27 mouse cellular contexts compared by ENCODE assay signal in genomic region chr15:56518379-56518778, GRCm38 (mm10).
DNase-seq lines count a peak whose midpoint lies in the region; ATAC-seq lines count a peak whose summit lies in the region.
"Had no signal": no experiment of that assay in that cellular context is flagged by ENCODE, and none has a peak within 500 bp of the region (broad histone marks: within the 10 kb centered on the region; RNA-seq: fewer than 3 reads in every experiment).

No protein-coding gene starts in this region.

- H3K4me2 ChIP-seq in embryonic facial prominence, embryonic 14.5 days (ENCODE audit: low read depth, low read length), result no peak overlapping the region
- no peak overlapping the region for H3K4me2 ChIP-seq in kidney, embryonic 16.5 days (replicated peaks; ENCODE audit: low read depth, low read length)
- H3K4me2 ChIP-seq in neural tube, embryonic 14.5 days (ENCODE audit: low read depth, low read length), result no peak overlapping the region
- H3K4me2 ChIP-seq: embryonic facial prominence, embryonic 15.5 days; heart, embryonic 12.5 days; heart, embryonic 15.5 days; hindbrain, embryonic 13.5 days had no signal

- no peaks in the 10 kb centered on the region for H3K4me1 ChIP-seq in embryonic facial prominence, embryonic 14.5 days (ENCODE audit: control insufficient read depth, insufficient read depth, low read length)
- no peaks in the 10 kb centered on the region for H3K4me1 ChIP-seq in embryonic facial prominence, embryonic 10.5 days
- H3K4me1 ChIP-seq in kidney, embryonic 16.5 days (ENCODE audit: insufficient read depth, low read length), result no peaks in the 10 kb centered on the region; the same call in 1 of the 2 replicates
- H3K4me1 ChIP-seq in neural tube, embryonic 14.5 days (ENCODE audit: control insufficient read depth, insufficient read depth, low read length), result no peaks in the 10 kb centered on the region
- H3K4me1 ChIP-seq: embryonic facial prominence, embryonic 15.5 days; heart, embryonic 12.5 days; heart, embryonic 15.5 days; hindbrain, embryonic 10.5 days; hindbrain, embryonic 13.5 days had no signal

- DNase-seq in embryonic facial prominence, embryonic 14.5 days (ENCODE audit: low spot score), result peak; percentile 2
- no peak for DNase-seq in embryonic facial prominence, embryonic 10.5 days (ENCODE audit: low spot score)
- DNase-seq in kidney, adult 18-20 months, result no peak
- no peak for DNase-seq in neural tube, embryonic 10.5 days (ENCODE audit: extremely low spot score, low spot score)
- DNase-seq: adrenal gland, adult 8-10 months; adrenal gland, postnatal 25 days; cerebellum, adult 11-12 months; cerebellum, adult 8-10 months; cerebellum, postnatal 10 days; cerebellum, postnatal 36 days; embryo, embryonic 11 days; forebrain, postnatal 0 days; gastrocnemius, adult 2 months; gastrocnemius, postnatal 14 days; heart, adult 18-20 months; heart, postnatal 10 days; heart, postnatal 36 days had no signal

- no peak for ATAC-seq in embryonic facial prominence, embryonic 14.5 days (ENCODE audit: low read depth)
- ATAC-seq in kidney, embryonic 16.5 days (ENCODE audit: low FRiP score, low TSS enrichment), result peak; percentile 99
- ATAC-seq in neural tube, embryonic 14.5 days (ENCODE audit: low read depth), result 0 out of 2 replicates have a peak, but pooled peaks have one; percentile 49
- ATAC-seq: activated CD4-positive, CD25-positive, alpha-beta regulatory T cell, adult 4 months; forebrain, embryonic 14.5 days; forebrain, postnatal 0 days; hindbrain, embryonic 16.5 days had no signal

- H3K27ac ChIP-seq in embryonic facial prominence, embryonic 14.5 days (replicated peaks; ENCODE audit: low read depth, low read length), result no peak overlapping the region
- H3K27ac ChIP-seq in embryonic facial prominence, embryonic 10.5 days (replicated peaks), result no peak overlapping the region
- H3K27ac ChIP-seq in kidney, embryonic 16.5 days (ENCODE audit: low read length), result peak overlapping the region; percentile 78
- H3K27ac ChIP-seq in neural tube, embryonic 14.5 days (ENCODE audit: low read depth, low read length), result no peak overlapping the region
- H3K27ac ChIP-seq: embryonic facial prominence, embryonic 15.5 days; gastrocnemius, adult 2 months; heart, embryonic 15.5 days; hindbrain, embryonic 10.5 days; hindbrain, embryonic 13.5 days had no signal

- H3K36me3 ChIP-seq in embryonic facial prominence, embryonic 14.5 days (ENCODE audit: control insufficient read depth, insufficient read depth, low read length), result no peaks in the 10 kb centered on the region
- no peaks in the 10 kb centered on the region for H3K36me3 ChIP-seq in embryonic facial prominence, embryonic 10.5 days (replicated peaks)
- H3K36me3 ChIP-seq in kidney, embryonic 16.5 days (ENCODE audit: insufficient read depth, low read length), result no peaks in the 10 kb centered on the region
- no peaks in the 10 kb centered on the region for H3K36me3 ChIP-seq in neural tube, embryonic 14.5 days (ENCODE audit: control insufficient read depth, insufficient read depth, low read length)
- H3K36me3 ChIP-seq: embryonic facial prominence, embryonic 15.5 days; heart, embryonic 12.5 days; heart, embryonic 15.5 days; hindbrain, embryonic 10.5 days; hindbrain, embryonic 13.5 days had no signal

- H3K9ac ChIP-seq in embryonic facial prominence, embryonic 14.5 days (ENCODE audit: low read depth, low read length), result no peak overlapping the region
- H3K9ac ChIP-seq in kidney, embryonic 16.5 days (replicated peaks; ENCODE audit: low read length), result no peak overlapping the region
- H3K9ac ChIP-seq in neural tube, embryonic 14.5 days (replicated peaks; ENCODE audit: low read depth, low read length), result no peak overlapping the region
- H3K9ac ChIP-seq: embryonic facial prominence, embryonic 15.5 days; forebrain, postnatal 0 days; heart, embryonic 12.5 days; heart, embryonic 15.5 days; hindbrain, embryonic 13.5 days had no signal

- 70% methylated on average over 1 of the region's 1 CpGs for WGBS in embryonic facial prominence, embryonic 14.5 days
- WGBS in embryonic facial prominence, embryonic 10.5 days, result 82% methylated on average over 1 of the region's 1 CpGs
- 41% methylated on average over 1 of the region's 1 CpGs for WGBS in kidney, embryonic 16.5 days
- 81% methylated on average over 1 of the region's 1 CpGs for WGBS in neural tube, embryonic 14.5 days

- H3K4me3 ChIP-seq in embryonic facial prominence, embryonic 14.5 days (ENCODE audit: low read depth, low read length), result no peak overlapping the region
- H3K4me3 ChIP-seq in embryonic facial prominence, embryonic 10.5 days, result no peak overlapping the region
- no peak overlapping the region for H3K4me3 ChIP-seq in kidney, embryonic 16.5 days (ENCODE audit: low read length)
- no peak overlapping the region for H3K4me3 ChIP-seq in neural tube, embryonic 14.5 days (ENCODE audit: low read depth, low read length)
- H3K4me3 ChIP-seq: embryonic facial prominence, embryonic 15.5 days; gastrocnemius, adult 2 months; heart, embryonic 12.5 days; heart, embryonic 15.5 days; hindbrain, embryonic 10.5 days; hindbrain, embryonic 13.5 days had no signal

- H3K9me3 ChIP-seq in embryonic facial prominence, embryonic 14.5 days (ENCODE audit: control insufficient read depth, low read length), result no peaks in the 10 kb centered on the region
- H3K9me3 ChIP-seq in embryonic facial prominence, embryonic 10.5 days, result no peaks in the 10 kb centered on the region
- H3K9me3 ChIP-seq in kidney, embryonic 16.5 days (ENCODE audit: low read length), result no peaks in the 10 kb centered on the region
- no peaks in the 10 kb centered on the region for H3K9me3 ChIP-seq in neural tube, embryonic 14.5 days (ENCODE audit: control insufficient read depth, low read length)
- H3K9me3 ChIP-seq: embryonic facial prominence, embryonic 15.5 days; heart, embryonic 12.5 days; heart, embryonic 15.5 days; hindbrain, embryonic 10.5 days; hindbrain, embryonic 13.5 days had no signal

- H3K27me3 ChIP-seq in embryonic facial prominence, embryonic 14.5 days (replicated peaks; ENCODE audit: control insufficient read depth, insufficient read depth, low read length), result no peaks in the 10 kb centered on the region
- H3K27me3 ChIP-seq in embryonic facial prominence, embryonic 10.5 days (replicated peaks; ENCODE audit: low read depth, poor library complexity, severe bottlenecking), result no peaks in the 10 kb centered on the region
- H3K27me3 ChIP-seq in kidney, embryonic 16.5 days (ENCODE audit: insufficient read depth, low read length), result no peaks in the 10 kb centered on the region
- H3K27me3 ChIP-seq in neural tube, embryonic 14.5 days (ENCODE audit: control insufficient read depth, insufficient read depth, low read length), result no peaks in the 10 kb centered on the region
- H3K27me3 ChIP-seq: embryonic facial prominence, embryonic 15.5 days; heart, embryonic 12.5 days; heart, embryonic 15.5 days; hindbrain, embryonic 13.5 days had no signal
